Mouse (Mus musculus): Measurements from ENCODE around the gene Rad23a.

DNA sequence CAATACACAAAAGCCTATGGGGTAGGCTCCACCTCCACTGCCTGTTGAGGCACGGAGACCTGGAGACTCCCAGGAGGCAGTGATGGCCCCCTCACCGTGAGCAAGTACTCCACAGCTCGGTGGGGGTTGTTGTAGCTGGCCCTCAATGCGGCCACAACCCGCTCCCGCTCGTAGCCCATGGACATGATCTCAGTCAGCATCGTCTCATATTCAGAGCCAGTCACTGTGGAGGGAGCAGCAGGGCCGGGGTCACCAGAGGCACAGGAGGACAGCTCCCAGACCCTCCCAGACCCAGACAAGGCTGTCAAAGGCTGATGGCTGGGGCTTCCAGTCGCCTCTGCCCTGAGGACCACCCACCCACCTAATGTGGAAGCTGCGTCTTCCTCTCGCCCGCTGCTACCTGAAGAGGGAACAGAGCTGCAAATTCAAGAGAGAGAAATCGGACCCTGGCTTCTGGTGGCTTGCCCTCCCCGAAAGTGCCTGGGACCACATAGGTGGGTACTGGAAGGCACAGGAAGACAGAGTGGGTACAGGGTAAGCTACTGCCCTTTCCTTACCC lies 2.5 kb downstream of the Rad23a start:
- no peak for TF ChIP-seq CTCF (IDR thresholded peaks at IDR 0.05; ENCODE audit: borderline replicate concordance, extremely low read depth, insufficient read depth, insufficient read length)
- no peak for TF ChIP-seq POLR2A (IDR thresholded peaks at IDR 0.05; ENCODE audit: borderline replicate concordance, extremely low read depth, insufficient read depth, insufficient read length, poor library complexity, severe bottlenecking)
